Mouse (Mus musculus) heart, postnatal 0 days (tissue): ENCODE measurements around the gene Rusc1. TPM values are rescaled to one million over a fixed set of nuclear protein-coding genes. Genes with fewer than 3 reads are reported as not detected.
"Not testable (repeated sequence)": the region's sequence is repeated elsewhere in the genome, so short reads cannot be mapped to it uniquely, and the experiment has no call there.

Source experiments
- ATAC-seq: fragments of 200-750 bp; cut with Nextera tagmentation; 2 replicates; pipeline ENCODE4 v1.8.0; 2017; ENCODE audit warnings: low read depth, moderate number of reproducible peaks, moderate library complexity; ENCODE audit not compliant: insufficient read depth
- DNase-seq: peaks from one replicate; pipeline ENCODE4 v3.0.0-alpha.2; 2016; ENCODE audit warnings: low spot score
- H3K27ac ChIP-seq: fragments of 300-500 bp; sonication (generic); 2 replicates; pipeline ENCODE4 v1.5.1; 2014; ENCODE audit warnings: low read depth, mild to moderate bottlenecking
- H3K27me3 ChIP-seq: fragments of 300-500 bp; sonication (generic); 2 replicates; pipeline ENCODE4 v1.6.1; 2014; ENCODE audit warnings: low read length, mixed read lengths; ENCODE audit not compliant: control insufficient read depth, insufficient read depth
- H3K36me3 ChIP-seq: fragments of 300-500 bp; sonication (generic); replicated peaks from 2 replicates; pipeline ENCODE4 v1.6.1; 2014; ENCODE audit warnings: low read length, mixed read lengths; ENCODE audit not compliant: control insufficient read depth, insufficient read depth
- H3K4me1 ChIP-seq: fragments of 300-500 bp; sonication (generic); 2 replicates; pipeline ENCODE4 v1.6.1; 2014; ENCODE audit warnings: antibody characterized with exemption; ENCODE audit not compliant: control insufficient read depth, insufficient read depth
- H3K4me2 ChIP-seq: fragments of 300-500 bp; sonication (generic); 2 replicates; pipeline ENCODE4 v1.6.1; 2014; ENCODE audit warnings: low read depth, mild to moderate bottlenecking, low read length, moderate library complexity
- H3K4me3 ChIP-seq: fragments of 300-500 bp; sonication (generic); 2 replicates; pipeline ENCODE4 v1.5.1; 2014; ENCODE audit warnings: low read depth, low read length
- H3K9ac ChIP-seq: fragments of 300-500 bp; sonication (generic); replicated peaks from 2 replicates; pipeline ENCODE4 v1.6.1; 2014; ENCODE audit warnings: low read depth, low read length, mixed read lengths
- H3K9me3 ChIP-seq: fragments of 300-500 bp; sonication (generic); replicated peaks from 2 replicates; pipeline ENCODE4 v1.6.1; 2016; ENCODE audit warnings: low read length; ENCODE audit not compliant: control insufficient read depth
- CTCF ChIP-seq: IDR thresholded peaks from 2 replicates; pipeline ENCODE4 v1.5.1; 2016; ENCODE audit warnings: antibody characterized with exemption, control low read depth, low read depth
- EP300 ChIP-seq: IDR thresholded peaks from 2 replicates; pipeline ENCODE4 v1.6.1; 2016; ENCODE audit warnings: antibody characterized with exemption, low read depth
- WGBS: fragments of 180-500 bp; shearing (Covaris S2); extraction: QIAGEN DNeasy Blood & Tissue Kit; methylation state at CpG from one replicate; pipeline ENCODE4 v1.1.7; 2014; 5-methylcytosine and 5-hydroxymethylcytosine counted together
- polyA plus RNA-seq: library from polyadenylated mRNA; unstranded; fragments of >200 nt; fragmentation: Nextera tagmentation; extraction: Ambion mirVana; gene quantifications from 2 replicates; pipeline ENCODE4 v1.2.1, GENCODE M21; 2015
- total RNA-seq: library from RNA; depleted of rRNA; stranded (reverse); fragments of >200 nt; gene quantifications from 2 replicates; pipeline ENCODE4 v1.2.3, GENCODE M21; 2014; ENCODE audit warnings: low replicate concordance

The Rusc1 gene
- total and polyA plus RNA-seq, 2 experiments from 2014 or later, result 8.5 to 8.7 TPM

DNA sequence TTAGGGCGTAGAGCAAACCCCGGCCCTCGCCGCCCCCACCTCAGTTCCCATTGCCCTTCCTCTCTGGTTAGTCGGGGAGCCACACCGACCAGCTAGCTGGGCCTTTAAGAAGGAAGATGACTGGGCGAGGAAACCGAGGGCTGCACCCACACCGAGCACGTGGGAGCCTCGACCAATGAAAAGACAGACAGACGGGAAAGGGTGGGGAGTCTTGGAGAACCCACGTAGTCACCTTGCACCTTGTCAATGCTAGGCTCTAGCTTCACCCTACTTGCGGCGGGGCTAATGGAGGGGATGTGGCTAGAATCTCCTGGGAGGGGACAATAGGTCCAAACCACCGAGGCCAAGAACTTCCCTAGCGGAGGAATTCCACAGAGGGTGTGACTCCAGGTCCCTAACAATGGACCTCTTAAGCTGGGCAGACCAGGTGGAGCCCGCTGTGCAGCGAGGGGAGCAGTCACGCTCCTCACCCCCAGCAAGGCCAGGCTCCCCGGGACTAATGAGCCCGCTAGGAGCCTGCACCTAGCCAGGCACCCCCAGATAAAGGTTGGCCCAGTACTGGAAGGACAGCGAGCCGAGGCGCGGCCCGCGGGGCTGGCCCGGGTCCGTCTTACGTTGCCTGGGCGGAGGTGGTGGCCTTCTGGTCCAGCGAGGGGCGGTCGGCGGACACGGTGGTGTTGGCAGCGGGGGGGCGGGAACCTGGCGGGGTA is 3.1 kb downstream of the Rusc1 start:
- ATAC-seq, result peak; percentile 80
- Histone ChIP-seq H3K9ac (peak overlapping the region; percentile 59), H3K36me3 (peaks cover 11% of the 10 kb centered on the region), H3K4me2 (peak overlapping the region; percentile 95), H3K4me1 (peaks cover 9% of the 10 kb centered on the region; the same call in 1 of the 2 replicates), H3K27ac (peak overlapping the region; percentile 36), H3K9me3 (no peaks in the 10 kb centered on the region), H3K4me3 (peak overlapping the region; percentile 70), H3K27me3 (peaks cover 27% of the 10 kb centered on the region)
- TF ChIP-seq EP300 (no peak), CTCF (no peak)
- peak; percentile 87 for DNase-seq
- under 1% methylated on average over 38 of the region's 40 CpGs for WGBS

DNA sequence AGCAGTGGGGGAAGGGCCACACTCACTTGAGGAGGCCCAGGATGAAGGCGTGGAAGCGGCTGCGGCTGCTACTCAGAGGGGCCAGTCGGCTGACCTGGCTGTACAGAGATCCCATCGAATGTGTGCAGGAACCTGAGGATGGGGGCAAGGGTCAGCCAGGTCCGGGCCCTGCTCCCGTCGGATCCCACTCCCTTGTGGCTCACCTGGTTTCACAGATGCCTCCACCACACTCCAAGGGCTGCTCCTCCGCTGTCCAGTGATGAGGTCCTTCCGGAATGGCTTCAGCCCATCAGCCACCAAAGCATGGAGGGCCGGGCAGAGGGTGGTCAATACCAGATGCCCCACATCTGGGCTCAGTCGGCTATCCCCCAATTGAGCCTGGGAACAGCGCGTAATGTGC is 4.1 kb downstream of the Rusc1 start:
- H3K27ac ChIP-seq, result no peak overlapping the region
- H3K9ac ChIP-seq, result peak overlapping the region; percentile 59; the same call in 1 of the 2 replicates
- no peaks in the 10 kb centered on the region for H3K9me3 ChIP-seq
- peaks cover 9% of the 10 kb centered on the region; the same call in 1 of the 2 replicates for H3K4me1 ChIP-seq
- H3K36me3 ChIP-seq, result 0 out of 2 replicates have a peak, but pooled peaks cover under 1% of the 10 kb centered on the region
- ATAC-seq, result no peak
- H3K4me2 ChIP-seq, result peak overlapping the region; percentile 95
- no peak for TF ChIP-seq CTCF
- no peak for TF ChIP-seq EP300
- peaks cover 27% of the 10 kb centered on the region for H3K27me3 ChIP-seq
- WGBS, result 54% methylated on average over 14 of the region's 14 CpGs
- peak overlapping the region; percentile 70 for H3K4me3 ChIP-seq
- DNase-seq, result no peak

DNA sequence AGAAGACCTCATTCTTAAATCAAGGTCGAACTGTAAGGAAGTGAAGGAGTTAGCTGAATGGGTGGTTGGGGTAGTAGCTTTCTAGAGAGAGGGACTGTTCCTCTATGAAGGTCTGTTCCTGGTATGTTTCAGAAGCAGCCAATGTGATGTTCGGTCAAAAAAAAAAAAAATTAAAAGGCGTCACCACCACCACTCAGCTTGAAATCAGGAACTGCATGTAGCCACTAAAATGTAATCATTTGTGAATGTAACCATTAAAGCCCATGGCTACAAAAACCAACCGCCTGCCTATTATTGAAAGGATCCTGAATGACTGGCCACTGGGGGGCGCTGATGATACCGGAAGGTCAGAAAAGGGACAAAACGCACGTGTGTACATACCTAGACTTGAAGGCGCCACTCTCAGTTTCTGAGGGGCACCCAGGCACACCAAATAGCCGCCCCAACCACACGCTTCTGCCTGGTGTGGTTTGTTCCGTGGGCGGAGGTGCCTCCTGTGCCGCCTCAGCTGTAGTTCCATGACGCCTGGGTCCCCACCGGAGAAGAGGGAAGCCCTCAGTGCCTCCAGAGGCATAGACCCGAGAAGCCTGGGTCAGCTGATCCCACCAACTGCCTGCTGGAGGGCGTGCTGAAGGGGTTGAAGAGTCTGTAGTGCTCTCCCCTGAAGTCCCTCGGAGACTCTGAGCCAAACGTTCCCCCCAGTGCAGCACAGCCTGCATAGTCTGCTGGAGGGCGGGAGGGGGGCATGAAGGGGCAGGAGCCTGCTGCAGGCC is 5.6 kb downstream of the Rusc1 start:
- no peak overlapping the region for H3K4me3 ChIP-seq
- no peaks in the 10 kb centered on the region for H3K9me3 ChIP-seq
- no peaks in the 10 kb centered on the region for H3K36me3 ChIP-seq
- H3K27me3 ChIP-seq, result peaks cover 16% of the 10 kb centered on the region
- H3K4me2 ChIP-seq, result peak overlapping the region; percentile 31; the same call in 1 of the 2 replicates
- peaks cover 9% of the 10 kb centered on the region; the same call in 1 of the 2 replicates for H3K4me1 ChIP-seq
- no peak for ATAC-seq
- no peak overlapping the region for H3K9ac ChIP-seq
- WGBS, result 21% methylated on average over 21 of the region's 21 CpGs
- DNase-seq, result peak; percentile 70
- no peak overlapping the region for H3K27ac ChIP-seq
- TF ChIP-seq EP300 (no peak), CTCF (peak; percentile 63)

- Histone ChIP-seq H3K4me3 (no peak overlapping the region), H3K9me3 (no peaks in the 10 kb centered on the region), H3K36me3 (peaks cover 4% of the 10 kb centered on the region; the same call in 1 of the 2 replicates), H3K4me2 (no peak overlapping the region), H3K9ac (no peak overlapping the region), H3K4me1 (peaks cover 9% of the 10 kb centered on the region; the same call in 1 of the 2 replicates), H3K27me3 (no peaks in the 10 kb centered on the region), H3K27ac (no peak overlapping the region)
- WGBS, result 82% methylated on average over 12 of the region's 12 CpGs
- DNase-seq (no peak), ATAC-seq (no peak)
- TF ChIP-seq EP300 (no peak), CTCF (no peak)
Measured at GRCm38 (mm10) chr3:89084654-89085190, 8.4 kb downstream of the Rusc1 start.

DNA sequence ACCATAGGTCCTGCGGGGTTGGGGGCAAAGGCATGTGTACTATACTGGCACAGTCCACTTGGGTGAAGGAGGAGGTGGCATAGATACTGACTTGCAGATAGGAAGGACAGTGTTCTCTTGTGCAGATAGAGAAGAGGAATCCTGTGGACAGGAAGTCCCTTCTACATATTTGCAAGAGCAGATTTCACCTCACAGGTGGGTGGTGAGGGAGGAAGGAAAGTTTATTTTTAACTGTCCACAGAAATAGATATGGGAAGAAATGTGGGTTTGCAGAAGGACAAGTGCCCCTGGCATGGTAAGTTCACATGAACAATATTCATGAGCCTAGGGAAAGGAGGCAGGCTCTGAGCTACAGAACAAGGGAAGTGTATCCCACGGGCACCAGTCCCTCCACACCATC is 9.0 kb downstream of the Rusc1 start:
- Histone ChIP-seq H3K36me3 (peaks cover 10% of the 10 kb centered on the region), H3K27me3 (no peaks in the 10 kb centered on the region), H3K9me3 (no peaks in the 10 kb centered on the region), H3K4me1 (peaks cover 5% of the 10 kb centered on the region; the same call in 1 of the 2 replicates), H3K9ac (no peak overlapping the region), H3K4me2 (no peak overlapping the region), H3K4me3 (no peak overlapping the region), H3K27ac (no peak overlapping the region)
- ATAC-seq, result no peak
- DNase-seq, result no peak
- 59% methylated on average over 2 of the region's 2 CpGs for WGBS
- TF ChIP-seq CTCF, result no peak
- TF ChIP-seq EP300, result no peak

DNA sequence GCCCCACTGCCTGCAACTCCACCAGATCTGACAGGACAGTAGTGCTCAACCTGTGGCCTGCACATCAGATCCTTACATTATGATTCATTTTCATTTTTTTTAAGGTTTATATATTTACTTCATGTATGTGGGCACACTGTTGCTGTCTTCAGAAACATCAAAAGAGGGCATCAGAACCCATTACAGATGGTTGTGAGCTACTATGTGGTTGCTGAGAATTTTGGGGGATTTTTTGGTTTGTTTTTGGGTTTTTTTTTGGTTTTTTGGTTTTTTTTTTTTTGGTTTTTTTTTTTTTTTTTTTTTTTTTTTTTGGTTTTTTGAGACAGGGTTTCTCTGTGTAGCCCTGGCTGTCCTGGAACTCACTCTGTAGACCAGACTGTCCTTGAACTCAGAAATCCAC is 10.8 kb downstream of the Rusc1 start:
- H3K27ac ChIP-seq, H3K4me1 ChIP-seq, H3K9me3 ChIP-seq, H3K27me3 ChIP-seq, H3K4me2 ChIP-seq, H3K9ac ChIP-seq, ATAC-seq, H3K4me3 ChIP-seq, DNase-seq: not testable (repeated sequence)
- H3K36me3 ChIP-seq, result peaks cover 27% of the 10 kb centered on the region
